Mouse (Mus musculus): ENCODE measurements around the gene Gfy. TPM values are rescaled to one million over a fixed set of nuclear protein-coding genes. Genes with fewer than 3 reads are reported as not detected.

Gene Gfy
- total RNA-seq, 2 experiments from 2014 or later, result not detected

Small RNA genes within 50 kb of the gene (microRNA-seq; reads per million reads assigned to microRNA genes)
- gene Mir5121 (ENCODE audit: borderline replicate concordance in 2 of 2) (13.8 to 22.8 reads per million in 2 experiments), gene Mir7055 (ENCODE audit: borderline replicate concordance in 2 of 2) (0 reads per million in 2 experiments)

Other genes starting within 250 kb of the Gfy start
- gene Tsks, start 236.4 kb downstream of the Gfy start, total RNA-seq (2021), result not detected
- gene Cpt1c, start 204.7 kb downstream of the Gfy start, total RNA-seq (2021), result 1 to 10 TPM; 1.6 to 2.0 TPM
- 100 to 1,000 TPM; 119 to 142 TPM for gene Prmt1, start 193.0 kb downstream of the Gfy start, total RNA-seq (2021)
- gene Irf3, start 181.9 kb downstream of the Gfy start, total RNA-seq (2021), result 10 to 100 TPM; 16.1 to 20.9 TPM
- 1 to 10 TPM; 7.4 to 9.6 TPM for gene Bcl2l12, start 180.9 kb downstream of the Gfy start, total RNA-seq (2021)
- gene Scaf1, start 163.2 kb downstream of the Gfy start, total RNA-seq (2021), result 10 to 100 TPM; 35.8 to 38.1 TPM
- 10 to 100 TPM; 22.5 to 30.6 TPM for gene Rras, start 161.6 kb downstream of the Gfy start, total RNA-seq (2021)
- 10 to 100 TPM; 14.1 to 16.1 TPM for gene Prr12, start 126.7 kb downstream of the Gfy start, total RNA-seq (2021)
- 10 to 100 TPM; 30.8 to 31.6 TPM for gene Nosip, start 117.1 kb downstream of the Gfy start, total RNA-seq (2021)
- gene Prrg2, start 116.9 kb downstream of the Gfy start, total RNA-seq (2021), result 1 to 10 TPM; 6.9 to 9.1 TPM
- gene Rcn3, start 87.3 kb downstream of the Gfy start, total RNA-seq (2021), result 10 to 100 TPM; 24.0 to 32.8 TPM
- 10 to 100 TPM; 40.3 to 54.5 TPM for gene Fcgrt, start 75.7 kb downstream of the Gfy start, total RNA-seq (2021)
- gene Rps11, start 55.1 kb downstream of the Gfy start, total RNA-seq (2021), result 100 to 1,000 TPM; 413 to 448 TPM
- 100 to 1,000 TPM; 520 to 561 TPM for gene Rpl13a, start 50.8 kb downstream of the Gfy start, total RNA-seq (2021)
- gene Gm45713, start 43.3 kb downstream of the Gfy start, total RNA-seq (2021), result not detected
- gene Flt3l, start 43.1 kb downstream of the Gfy start, total RNA-seq (2021), result 1 to 10 TPM; 4.2 TPM
- 10 to 100 TPM; 32.0 to 38.1 TPM for gene Pih1d1, start 25.3 kb downstream of the Gfy start, total RNA-seq (2021)
- gene Aldh16a1, start 25.0 kb downstream of the Gfy start, total RNA-seq (2021), result 10 to 100 TPM; 15.6 to 15.9 TPM
- gene Slc17a7, start 15.6 kb downstream of the Gfy start, total RNA-seq (2021), result 1 to 10 TPM; 1.1 to 2.5 TPM
- not detected for gene Pth2, start 1.4 kb upstream of the Gfy start, total RNA-seq (2021)
- gene Ccdc155, start 25.3 kb upstream of the Gfy start, total RNA-seq (2021), result under 1 TPM; 0.19 to 0.23 TPM
- not detected for gene Dkkl1, start 32.6 kb upstream of the Gfy start, total RNA-seq (2021)
- 1 to 10 TPM; 2.5 to 2.8 TPM for gene Tead2, start 36.2 kb upstream of the Gfy start, total RNA-seq (2021)
- gene Cd37, start 59.5 kb upstream of the Gfy start, total RNA-seq (2021), result 1 to 10 TPM; 1.3 to 2.0 TPM
- not detected for gene Slc6a16, start 61.5 kb upstream of the Gfy start, total RNA-seq (2021)
- not detected for gene Slc6a21, start 97.9 kb upstream of the Gfy start, total RNA-seq (2021)
- 10 to 100 TPM; 17.0 to 18.3 TPM for gene Trpm4, start 154.2 kb upstream of the Gfy start, total RNA-seq (2021)
- 100 to 1,000 TPM; 812 to 910 TPM for gene Hrc, start 155.7 kb upstream of the Gfy start, total RNA-seq (2021)
- gene Ppfia3, start 187.4 kb upstream of the Gfy start, total RNA-seq (2021), result under 1 TPM; 0.18 to 0.38 TPM
- under 1 TPM in 1 of 2 experiments, not detected in 1; 0.67 TPM for gene Lin7b, start 191.0 kb upstream of the Gfy start, total RNA-seq (2021)
- gene Snrnp70, start 216.2 kb upstream of the Gfy start, total RNA-seq (2021), result 10 to 100 TPM; 76.1 to 78.0 TPM
- 100 to 1,000 TPM in 1 of 2 experiments, 10 to 100 TPM in 1; 73.7 to 107 TPM for gene Kcna7, start 226.1 kb upstream of the Gfy start, total RNA-seq (2021)
- 1 to 10 TPM; 3.9 to 6.6 TPM for gene Ntf5, start 234.1 kb upstream of the Gfy start, total RNA-seq (2021)
- 1 to 10 TPM in 1 of 2 experiments, not detected in 1; 1.6 TPM for gene Lhb, start 241.3 kb upstream of the Gfy start, total RNA-seq (2021)